Mouse (Mus musculus) bone marrow, adult 2 months (tissue): ENCODE results near the gene Polr3g.

Experiments used
- CTCF ChIP-seq: fragments of 200-500 bp; IDR thresholded peaks from 2 replicates; pipeline ENCODE4 v1.5.1; 2011; ENCODE audit warnings: low read length, control low read depth; ENCODE audit not compliant: control insufficient read depth, insufficient read depth
- POLR2A ChIP-seq: fragments of 200-500 bp; IDR thresholded peaks from 2 replicates; pipeline ENCODE4 v1.6.1; 2011; ENCODE audit warnings: low read depth, mild to moderate bottlenecking, control low read depth, low read length, borderline replicate concordance; ENCODE audit not compliant: control insufficient read depth

DNA sequence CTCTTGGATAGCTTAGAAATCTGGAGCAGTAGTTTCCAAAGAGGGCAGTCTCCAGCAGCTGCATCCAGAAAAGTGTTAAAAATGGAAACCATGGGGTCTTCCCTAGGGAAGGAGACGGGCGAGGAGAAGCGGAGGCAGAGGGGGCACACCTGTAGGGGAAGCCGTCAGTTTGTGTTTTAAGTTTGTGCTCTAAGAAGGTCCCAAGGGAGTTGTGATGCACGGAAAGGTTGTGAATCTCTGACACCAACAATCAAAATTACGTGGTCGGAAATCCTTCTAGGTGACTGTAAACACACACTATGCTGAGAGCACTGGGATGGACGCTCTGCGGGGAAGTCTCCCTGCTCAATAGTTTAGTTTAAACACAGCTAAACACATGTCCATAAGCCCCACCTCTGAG lies 7.2 kb downstream of the Polr3g start:
- no peak for TF ChIP-seq CTCF
- TF ChIP-seq POLR2A, result no peak
